In the genomic region with DNA sequence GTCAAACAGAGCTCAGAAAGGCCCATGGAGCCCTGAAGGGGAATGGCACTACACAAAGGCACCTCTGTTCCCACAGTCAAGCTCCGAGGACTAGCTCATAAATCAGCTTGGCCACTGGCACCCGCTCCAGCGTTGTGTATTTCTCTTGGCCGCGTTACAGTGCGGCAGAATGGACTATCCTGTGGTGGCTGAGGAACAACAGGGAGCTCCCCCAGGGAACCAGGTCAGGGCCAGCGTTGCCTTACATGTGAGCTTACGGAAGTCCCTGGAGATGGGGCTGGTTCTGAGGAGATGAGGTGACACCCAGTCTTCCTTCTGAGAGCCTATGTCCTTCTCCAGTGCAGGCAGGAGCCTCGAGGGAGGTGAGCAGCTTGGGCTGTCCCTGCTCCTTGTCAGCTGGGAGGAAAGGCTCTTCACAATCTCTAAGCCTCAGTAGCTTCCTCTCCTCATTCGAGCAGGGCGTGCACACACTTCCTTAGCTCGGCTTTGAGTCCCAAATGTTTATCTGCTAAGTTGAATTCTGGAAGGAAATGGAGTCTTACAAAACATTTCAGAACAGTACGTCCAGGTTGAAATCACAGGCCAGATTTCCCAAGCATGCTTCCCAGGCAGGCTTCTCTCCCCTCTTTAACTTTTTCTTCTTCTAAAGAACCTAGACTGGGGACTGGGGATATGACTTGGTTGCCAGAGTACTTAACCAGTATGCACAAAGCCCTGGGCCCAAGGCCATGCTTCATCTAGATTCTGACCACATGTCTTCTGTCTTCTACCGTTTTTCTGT, we compare ENCODE assay signal across 8 mouse cellular contexts. TPM values are rescaled to one million over a fixed set of nuclear protein-coding genes. Genes with fewer than 3 reads are reported as not detected.
A peak's percentile ranks its signal among the peaks of the same experiment; 100 is the strongest.
DNase-seq lines count a peak whose midpoint lies in the region; ATAC-seq and TF ChIP-seq lines count a peak whose summit lies in the region.

No protein-coding gene starts in this region.

- no peak overlapping the region for H3K4me2 ChIP-seq in kidney, postnatal 0 days (ENCODE audit: low read length)
- no peak overlapping the region for H3K4me2 ChIP-seq in lung, embryonic 15.5 days

- 30% methylated on average over 14 of the region's 14 CpGs for WGBS in kidney, postnatal 0 days
- 35% methylated on average over 14 of the region's 14 CpGs for WGBS in lung, embryonic 15.5 days

- H3K27me3 ChIP-seq in kidney, postnatal 0 days (ENCODE audit: insufficient read depth, low read length): no peaks in the 10 kb centered on the region
- no peaks in the 10 kb centered on the region for H3K27me3 ChIP-seq in lung, embryonic 15.5 days

- no peaks in the 10 kb centered on the region for H3K36me3 ChIP-seq in kidney, postnatal 0 days (ENCODE audit: insufficient read depth, low read length)
- H3K36me3 ChIP-seq in lung, embryonic 15.5 days: no peaks in the 10 kb centered on the region

- no peak overlapping the region for H3K4me3 ChIP-seq in kidney, postnatal 0 days (replicated peaks; ENCODE audit: low read depth, low read length)
- H3K4me3 ChIP-seq in lung, embryonic 15.5 days: no peak overlapping the region

- H3K9ac ChIP-seq in kidney, postnatal 0 days (ENCODE audit: low read depth, low read length): no peak overlapping the region
- H3K9ac ChIP-seq in lung, embryonic 15.5 days: no peak overlapping the region

- TF ChIP-seq CTCF in kidney, postnatal 0 days (IDR thresholded peaks at IDR 0.05; ENCODE audit: low read depth): no peak

- peak; percentile 79 for DNase-seq in layer of hippocampus, adult 11-12 months (ENCODE audit: low spot score)
- DNase-seq in layer of hippocampus, adult 9-10 months (ENCODE audit: low spot score): no peak
- peak; percentile 90 to 93 for DNase-seq in heart, adult 9 months (ENCODE audit: low spot score in 2 of 2)
- DNase-seq in kidney, postnatal 0 days (ENCODE audit: low spot score): peak; percentile 33
- DNase-seq in right cerebral cortex, adult 2 months (ENCODE audit: low spot score in 2 of 2): peak; percentile 56 to 68
- DNase-seq in spleen, adult 12 weeks (ENCODE audit: low spot score): no peak

- H3K4me1 ChIP-seq in kidney, postnatal 0 days (replicated peaks; ENCODE audit: insufficient read depth, low read length): no peaks in the 10 kb centered on the region
- H3K4me1 ChIP-seq in lung, embryonic 15.5 days: no peaks in the 10 kb centered on the region

- H3K9me3 ChIP-seq in kidney, postnatal 0 days (replicated peaks; ENCODE audit: low read length): no peaks in the 10 kb centered on the region
- H3K9me3 ChIP-seq in lung, embryonic 15.5 days: no peaks in the 10 kb centered on the region

- peak overlapping the region; percentile 54; the same call in 1 of the 2 replicates for H3K27ac ChIP-seq in kidney, postnatal 0 days
- peak overlapping the region; percentile 54 for H3K27ac ChIP-seq in lung, embryonic 15.5 days

- peak; percentile 75 for ATAC-seq in common myeloid progenitor, adult 5-6 weeks (replicated peaks; ENCODE audit: low read depth, poor library complexity, severe bottlenecking)
- ATAC-seq in kidney, postnatal 0 days (replicated peaks; ENCODE audit: low FRiP score, low read depth): 0 out of 2 replicates have a peak, but pooled peaks have one; percentile 25
- peak; percentile 35; the same call in 1 of the 2 replicates for ATAC-seq in lung, embryonic 15.5 days (ENCODE audit: borderline replicate concordance, extremely low read depth, low FRiP score, low TSS enrichment)

RNA-seq across cellular contexts. Expression of a gene that starts 59.3 kb away (rescaled TPM):
- not detected in 2 replicates for total RNA-seq in common myeloid progenitor, adult 5-6 weeks (2017)
- 0.19 and 0.34 TPM in 2 replicates for polyA plus RNA-seq in kidney, postnatal 0 days (2015; fragmentation: Nextera tagmentation; extraction: Ambion mirVana)
- polyA plus RNA-seq in lung, embryonic 15.5 days (2015; fragmentation: Nextera tagmentation; extraction: Ambion mirVana): 0.29 and 0.31 TPM in 2 replicates

Comparison
In these comparisons a context has a peak if more than half of its experiments do, and no peak if none do; other contexts are left out.
1. DNase-seq: peak in layer of hippocampus, adult 11-12 months (single experiment), heart, adult 9 months (2 of 2), kidney, postnatal 0 days (single experiment) and right cerebral cortex, adult 2 months (2 of 2); none in layer of hippocampus, adult 9-10 months (single experiment) and spleen, adult 12 weeks (single experiment).
2. ATAC-seq: peak in every context shown above with its lines; median percentile 75 in common myeloid progenitor, adult 5-6 weeks; 35 in lung, embryonic 15.5 days; 25 in kidney, postnatal 0 days.